Comparison of ENCODE assay signal across 21 mouse cellular contexts in genomic region chr3:35101951-35102350, GRCm38 (mm10).
DNase-seq lines count a peak whose midpoint lies in the region; ATAC-seq lines count a peak whose summit lies in the region.
"Had no signal": no experiment of that assay in that cellular context is flagged by ENCODE, and none has a peak within 500 bp of the region (broad histone marks: within the 10 kb centered on the region; RNA-seq: fewer than 3 reads in every experiment).

No protein-coding gene starts in this region.

- DNase-seq in R1 (ENCODE audit: low read depth, low spot score) = peak; percentile 23
- DNase-seq in hindbrain, embryonic 11.5 days (ENCODE audit: low spot score) = peak; percentile 37
- DNase-seq in midbrain, embryonic 14.5 days = no peak
- no peak for DNase-seq in frontal cortex, postnatal 36 days (ENCODE audit: low spot score in 2 of 2)
- no peak for DNase-seq in gastrocnemius, adult 18-20 months (ENCODE audit: low spot score)
- DNase-seq: adrenal gland, postnatal 10 days; cerebellum, adult 2 months; gastrocnemius, adult 2 months; heart, adult 18-20 months; kidney, adult 8-10 months; layer of hippocampus, postnatal 36 days; liver; liver, postnatal 0 days; lung, postnatal 36 days; thymus, postnatal 4 days had no signal

- H3K9me3 ChIP-seq in forebrain, embryonic 12.5 days = no peaks in the 10 kb centered on the region
- no peaks in the 10 kb centered on the region for H3K9me3 ChIP-seq in forebrain, embryonic 16.5 days (ENCODE audit: control insufficient read depth, low read length)
- no peaks in the 10 kb centered on the region for H3K9me3 ChIP-seq in hindbrain, embryonic 11.5 days (ENCODE audit: control insufficient read depth, low read length)
- H3K9me3 ChIP-seq in midbrain, embryonic 14.5 days (ENCODE audit: control insufficient read depth, low read length) = no peaks in the 10 kb centered on the region
- H3K9me3 ChIP-seq: embryonic facial prominence, embryonic 12.5 days; heart, embryonic 15.5 days had no signal

- no peaks in the 10 kb centered on the region for H3K27me3 ChIP-seq in forebrain, embryonic 12.5 days
- no peaks in the 10 kb centered on the region for H3K27me3 ChIP-seq in forebrain, embryonic 16.5 days (replicated peaks; ENCODE audit: control insufficient read depth, insufficient read depth, low read length)
- H3K27me3 ChIP-seq in hindbrain, embryonic 11.5 days (ENCODE audit: control insufficient read depth, insufficient read depth, low read length) = no peaks in the 10 kb centered on the region
- peaks cover 4% of the 10 kb centered on the region; the same call in 1 of the 2 replicates for H3K27me3 ChIP-seq in midbrain, embryonic 14.5 days (ENCODE audit: control insufficient read depth, insufficient read depth, low read length)
- H3K27me3 ChIP-seq: CH12.LX had no signal

- no peaks in the 10 kb centered on the region for H3K36me3 ChIP-seq in forebrain, embryonic 12.5 days (replicated peaks)
- H3K36me3 ChIP-seq in forebrain, embryonic 16.5 days (ENCODE audit: control insufficient read depth, insufficient read depth) = no peaks in the 10 kb centered on the region
- H3K36me3 ChIP-seq in hindbrain, embryonic 11.5 days (ENCODE audit: control insufficient read depth, insufficient read depth, low read length) = no peaks in the 10 kb centered on the region
- H3K36me3 ChIP-seq in midbrain, embryonic 14.5 days (ENCODE audit: control insufficient read depth, insufficient read depth, low read length) = no peaks in the 10 kb centered on the region
- H3K36me3 ChIP-seq: embryonic facial prominence, embryonic 12.5 days; heart, embryonic 15.5 days had no signal

- 31% methylated on average over 5 of the region's 5 CpGs for WGBS in forebrain, embryonic 12.5 days
- WGBS in forebrain, embryonic 16.5 days = 31% methylated on average over 5 of the region's 5 CpGs
- WGBS in hindbrain, embryonic 11.5 days = 32% methylated on average over 5 of the region's 5 CpGs
- 23% methylated on average over 5 of the region's 5 CpGs for WGBS in midbrain, embryonic 14.5 days

- no peak overlapping the region for H3K4me3 ChIP-seq in forebrain, embryonic 12.5 days (replicated peaks)
- no peak overlapping the region for H3K4me3 ChIP-seq in forebrain, embryonic 16.5 days (replicated peaks; ENCODE audit: low read length)
- no peak overlapping the region for H3K4me3 ChIP-seq in hindbrain, embryonic 11.5 days (ENCODE audit: low read depth, low read length)
- H3K4me3 ChIP-seq in midbrain, embryonic 14.5 days (replicated peaks; ENCODE audit: low read depth, low read length) = no peak overlapping the region
- H3K4me3 ChIP-seq: embryonic facial prominence, embryonic 12.5 days; gastrocnemius, adult 2 months; heart, embryonic 15.5 days had no signal

- no peak overlapping the region for H3K4me2 ChIP-seq in forebrain, embryonic 12.5 days
- H3K4me2 ChIP-seq in forebrain, embryonic 16.5 days (ENCODE audit: low read length) = no peak overlapping the region
- H3K4me2 ChIP-seq in hindbrain, embryonic 11.5 days (replicated peaks; ENCODE audit: low read depth, low read length) = no peak overlapping the region
- H3K4me2 ChIP-seq in midbrain, embryonic 14.5 days (ENCODE audit: low read length) = 0 out of 2 replicates have a peak overlapping the region, but pooled peaks have one; percentile 6
- H3K4me2 ChIP-seq: embryonic facial prominence, embryonic 12.5 days; heart, embryonic 15.5 days had no signal

- H3K9ac ChIP-seq in forebrain, embryonic 12.5 days = no peak overlapping the region
- no peak overlapping the region for H3K9ac ChIP-seq in forebrain, embryonic 16.5 days (replicated peaks; ENCODE audit: low read depth, low read length)
- no peak overlapping the region for H3K9ac ChIP-seq in hindbrain, embryonic 11.5 days (ENCODE audit: low read depth, low read length)
- H3K9ac ChIP-seq in midbrain, embryonic 14.5 days (replicated peaks; ENCODE audit: low read length) = no peak overlapping the region
- H3K9ac ChIP-seq: embryonic facial prominence, embryonic 12.5 days; heart, embryonic 15.5 days; liver, postnatal 0 days had no signal

- ATAC-seq in forebrain, embryonic 12.5 days (ENCODE audit: low FRiP score) = no peak
- ATAC-seq in forebrain, embryonic 16.5 days = no peak
- ATAC-seq in hindbrain, embryonic 11.5 days (ENCODE audit: low FRiP score) = no peak
- no peak for ATAC-seq in midbrain, embryonic 14.5 days (ENCODE audit: low FRiP score, low TSS enrichment)
- ATAC-seq in megakaryocyte-erythroid progenitor cell, adult 5-6 weeks (replicated peaks; ENCODE audit: low FRiP score, low TSS enrichment, poor library complexity, severe bottlenecking) = no peak
- ATAC-seq: liver, postnatal 0 days had no signal

- peak overlapping the region; percentile 71; the same call in 1 of the 2 replicates for H3K27ac ChIP-seq in forebrain, embryonic 12.5 days
- H3K27ac ChIP-seq in forebrain, embryonic 16.5 days (ENCODE audit: low read length) = no peak overlapping the region
- H3K27ac ChIP-seq in hindbrain, embryonic 11.5 days (ENCODE audit: low read depth, low read length) = 0 out of 2 replicates have a peak overlapping the region, but pooled peaks have one; percentile 20
- 0 out of 2 replicates have a peak overlapping the region, but pooled peaks have one; percentile 4 for H3K27ac ChIP-seq in midbrain, embryonic 14.5 days (replicated peaks; ENCODE audit: low read depth, low read length)
- H3K27ac ChIP-seq: embryonic facial prominence, embryonic 12.5 days; gastrocnemius, adult 2 months; heart, embryonic 15.5 days had no signal

- peaks cover 54% of the 10 kb centered on the region for H3K4me1 ChIP-seq in forebrain, embryonic 12.5 days
- peaks cover 27% of the 10 kb centered on the region for H3K4me1 ChIP-seq in forebrain, embryonic 16.5 days (replicated peaks; ENCODE audit: control insufficient read depth, insufficient read depth, low read length)
- peaks cover 6% of the 10 kb centered on the region; the same call in 1 of the 2 replicates for H3K4me1 ChIP-seq in hindbrain, embryonic 11.5 days (replicated peaks; ENCODE audit: control insufficient read depth, insufficient read depth, low read length)
- peaks cover 16% of the 10 kb centered on the region for H3K4me1 ChIP-seq in midbrain, embryonic 14.5 days (ENCODE audit: control insufficient read depth, insufficient read depth, low read length)
- H3K4me1 ChIP-seq: embryonic facial prominence, embryonic 12.5 days had no signal

Comparison
In these comparisons a context has a peak if more than half of its experiments do, and no peak if none do; other contexts are left out.
1. DNase-seq: peak in R1 (single experiment) and hindbrain, embryonic 11.5 days (single experiment); none in midbrain, embryonic 14.5 days (single experiment), frontal cortex, postnatal 36 days (0 of 2) and gastrocnemius, adult 18-20 months (single experiment).